Mouse (Mus musculus) left cerebral cortex, postnatal 36 days (tissue): ENCODE measurements around the gene Akt3. TPM values are rescaled to one million over a fixed set of nuclear protein-coding genes. Genes with fewer than 3 reads are reported as not detected.

Source experiments
- total RNA-seq, 2 experiments: library from RNA; stranded (reverse); gene quantifications; 2 replicates each; pipeline ENCODE4 v1.2.3; 2021

The Akt3 gene
- total RNA-seq, 2 experiments from 2014 or later = 215 to 242 TPM

Other genes with a start within 250 kb of the Akt3 start
- 100 to 1,000 TPM; 354 to 392 TPM for gene Zbtb18, start 184.1 kb upstream of the Akt3 start, total RNA-seq